In the genomic region with DNA sequence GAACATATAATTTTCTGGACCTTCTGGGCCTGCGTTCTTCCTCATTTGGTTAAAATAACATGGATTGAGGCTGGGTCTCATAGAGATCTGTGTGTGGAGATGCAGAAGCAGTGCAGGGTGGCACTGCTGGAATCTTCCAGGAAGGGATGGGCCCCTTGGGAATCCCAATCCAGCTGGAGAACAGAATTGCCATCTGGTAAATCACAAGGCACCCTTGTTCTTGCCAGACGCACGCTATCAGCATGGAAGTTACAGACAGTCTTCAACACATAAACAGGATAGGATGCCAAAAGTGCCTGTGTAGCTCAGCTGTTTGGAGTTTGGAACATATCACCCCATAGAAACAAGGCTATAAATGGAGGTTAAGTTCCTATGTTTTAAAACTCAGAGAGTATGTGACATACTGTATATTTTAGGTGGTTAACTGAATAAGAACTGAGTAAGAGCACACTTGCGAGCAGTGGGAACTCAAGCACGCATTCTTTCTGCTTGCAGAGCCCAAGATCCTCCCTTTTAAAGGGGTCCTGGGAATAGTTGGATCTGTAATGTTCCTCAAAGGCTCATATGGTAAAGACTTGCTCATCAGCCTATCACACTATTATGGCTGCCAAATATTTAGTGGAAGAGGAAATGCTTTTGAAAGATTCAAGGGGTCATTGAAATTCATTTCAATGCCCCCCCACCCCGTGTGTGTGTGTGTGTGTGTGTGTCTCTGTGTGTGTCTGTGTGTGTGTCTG, we compare ENCODE assay signal across 9 mouse cellular contexts.
DNase-seq lines count a peak whose midpoint lies in the region; ATAC-seq and TF ChIP-seq lines count a peak whose summit lies in the region.
"Had no signal": no experiment of that assay in that cellular context is flagged by ENCODE, and none has a peak within 500 bp of the region (broad histone marks: within the 10 kb centered on the region; RNA-seq: fewer than 3 reads in every experiment).

No protein-coding gene starts in this region.

- TF ChIP-seq POLR2A in brain, embryonic 14.5 days (IDR thresholded peaks at IDR 0.05; ENCODE audit: borderline replicate concordance, extremely low read depth, insufficient read depth, insufficient read length, poor library complexity, severe bottlenecking): no peak

- no peak overlapping the region for H3K9ac ChIP-seq in embryonic facial prominence, embryonic 14.5 days (ENCODE audit: low read depth, low read length)
- H3K9ac ChIP-seq in lung, embryonic 16.5 days (ENCODE audit: low read length): no peak overlapping the region

- no peak for TF ChIP-seq CTCF in brain, embryonic 14.5 days (IDR thresholded peaks at IDR 0.05; ENCODE audit: borderline replicate concordance, extremely low read depth, insufficient read depth, insufficient read length)
- no peak for TF ChIP-seq CTCF in layer of hippocampus, adult 2 months (conservative IDR thresholded peaks at IDR 0.05)
- TF ChIP-seq CTCF in gastrocnemius, adult 2 months (IDR thresholded peaks at IDR 0.05): no peak

- H3K36me3 ChIP-seq in embryonic facial prominence, embryonic 14.5 days (ENCODE audit: control insufficient read depth, insufficient read depth, low read length): no peaks in the 10 kb centered on the region
- no peaks in the 10 kb centered on the region for H3K36me3 ChIP-seq in embryonic facial prominence, embryonic 10.5 days (replicated peaks)
- no peaks in the 10 kb centered on the region for H3K36me3 ChIP-seq in lung, embryonic 16.5 days (ENCODE audit: control insufficient read depth, insufficient read depth, low read length)

- peak; percentile 16 for DNase-seq in embryonic facial prominence, embryonic 14.5 days (ENCODE audit: low spot score)
- no peak for DNase-seq in embryonic facial prominence, embryonic 10.5 days (ENCODE audit: low spot score)
- peak; percentile 87 for DNase-seq in brain, embryonic 14.5 days (ENCODE audit: low read depth)
- DNase-seq in layer of hippocampus, adult 2 months (ENCODE audit: low spot score in 2 of 2): peak; percentile 62 to 74
- DNase-seq in gastrocnemius, postnatal 36 days: no peak
- DNase-seq in thymus, postnatal 25 days: no peak
- no peak for DNase-seq in gastrocnemius, adult 2 months
- DNase-seq: midbrain, embryonic 14.5 days had no signal

- intact Hi-C loops in gastrocnemius, postnatal 36 days (cut with DNase I): no loop called here
- intact Hi-C loops in gastrocnemius, adult 2 months (cut with DNase I): no loop called here

- 67% methylated on average over 6 of the region's 6 CpGs for WGBS in embryonic facial prominence, embryonic 14.5 days
- WGBS in embryonic facial prominence, embryonic 10.5 days: 86% methylated on average over 6 of the region's 6 CpGs
- WGBS in lung, embryonic 16.5 days: 60% methylated on average over 6 of the region's 6 CpGs

- no peak for ATAC-seq in embryonic facial prominence, embryonic 14.5 days (ENCODE audit: low read depth)
- ATAC-seq in lung, embryonic 16.5 days (ENCODE audit: low read depth): peak; percentile 94

- H3K4me2 ChIP-seq in embryonic facial prominence, embryonic 14.5 days (ENCODE audit: low read depth, low read length): no peak overlapping the region
- H3K4me2 ChIP-seq in lung, embryonic 16.5 days (ENCODE audit: low read depth, low read length): no peak overlapping the region

- no peak overlapping the region for H3K4me3 ChIP-seq in embryonic facial prominence, embryonic 14.5 days (ENCODE audit: low read depth, low read length)
- no peak overlapping the region for H3K4me3 ChIP-seq in embryonic facial prominence, embryonic 10.5 days
- H3K4me3 ChIP-seq in layer of hippocampus, adult 2 months: no peak overlapping the region
- no peak overlapping the region for H3K4me3 ChIP-seq in lung, embryonic 16.5 days (ENCODE audit: low read length)
- H3K4me3 ChIP-seq in gastrocnemius, adult 2 months: no peak overlapping the region

- no peak overlapping the region for H3K27ac ChIP-seq in embryonic facial prominence, embryonic 14.5 days (replicated peaks; ENCODE audit: low read depth, low read length)
- H3K27ac ChIP-seq in embryonic facial prominence, embryonic 10.5 days (replicated peaks): no peak overlapping the region
- H3K27ac ChIP-seq in layer of hippocampus, adult 2 months: no peak overlapping the region
- 0 out of 2 replicates have a peak overlapping the region, but pooled peaks have one; percentile 59 for H3K27ac ChIP-seq in lung, embryonic 16.5 days (ENCODE audit: low read length)
- H3K27ac ChIP-seq in gastrocnemius, adult 2 months: no peak overlapping the region

- no peaks in the 10 kb centered on the region for H3K27me3 ChIP-seq in embryonic facial prominence, embryonic 14.5 days (replicated peaks; ENCODE audit: control insufficient read depth, insufficient read depth, low read length)
- H3K27me3 ChIP-seq in embryonic facial prominence, embryonic 10.5 days (replicated peaks; ENCODE audit: low read depth, poor library complexity, severe bottlenecking): no peaks in the 10 kb centered on the region
- H3K27me3 ChIP-seq in lung, embryonic 16.5 days (ENCODE audit: control insufficient read depth, insufficient read depth, low read depth, low read length): no peaks in the 10 kb centered on the region

- H3K4me1 ChIP-seq in embryonic facial prominence, embryonic 14.5 days (ENCODE audit: control insufficient read depth, insufficient read depth, low read length): no peaks in the 10 kb centered on the region
- H3K4me1 ChIP-seq in embryonic facial prominence, embryonic 10.5 days: no peaks in the 10 kb centered on the region
- H3K4me1 ChIP-seq in lung, embryonic 16.5 days (replicated peaks; ENCODE audit: control insufficient read depth, insufficient read depth, low read length): no peaks in the 10 kb centered on the region

- H3K9me3 ChIP-seq in embryonic facial prominence, embryonic 14.5 days (ENCODE audit: control insufficient read depth, low read length): no peaks in the 10 kb centered on the region
- H3K9me3 ChIP-seq in embryonic facial prominence, embryonic 10.5 days: no peaks in the 10 kb centered on the region
- no peaks in the 10 kb centered on the region for H3K9me3 ChIP-seq in lung, embryonic 16.5 days (ENCODE audit: control insufficient read depth, low read length)

Comparison
In these comparisons a context has a peak if more than half of its experiments do, and no peak if none do; other contexts are left out.
1. DNase-seq: peak in embryonic facial prominence, embryonic 14.5 days (single experiment), brain, embryonic 14.5 days (single experiment) and layer of hippocampus, adult 2 months (2 of 2); none in embryonic facial prominence, embryonic 10.5 days (single experiment), gastrocnemius, postnatal 36 days (0 of 2), thymus, postnatal 25 days (single experiment) and gastrocnemius, adult 2 months (single experiment).